Mouse (Mus musculus) adrenal gland, postnatal 25 days (tissue): ENCODE measurements around the gene Atad2b. TPM values are rescaled to one million over a fixed set of nuclear protein-coding genes. Genes with fewer than 3 reads are reported as not detected.

ENCODE experiments used
- DNase-seq: peaks from one replicate; pipeline ENCODE4 v3.0.0; 2021; ENCODE audit warnings: mixed read lengths
- total RNA-seq: library from RNA; stranded (reverse); gene quantifications from 2 replicates; pipeline ENCODE4 v1.2.3, GENCODE M21; 2021

Atad2b gene
- total RNA-seq, 1 experiment from 2014 or later: 36.9 TPM

- DNase-seq: no peak
Observed at GRCm38 (mm10) chr12:5084714-5085113, 167.6 kb downstream of the Atad2b start.

GRCm38 (mm10) chr12:5087787-5088519 is 170.8 kb downstream of the Atad2b start:
- DNase-seq: no peak

GRCm38 (mm10) chr12:5088639-5089038 is 171.5 kb downstream of the Atad2b start:
- no peak for DNase-seq

Other genes starting within 250 kb of the Atad2b start
- 0.38 and 0.49 TPM in 2 replicates for gene Fam228a, start 178.9 kb upstream of the Atad2b start, total RNA-seq
- 1.1 and 4.0 TPM in 2 replicates for gene Pfn4, start 148.3 kb upstream of the Atad2b start, total RNA-seq
- gene Fam228b, start 148.1 kb upstream of the Atad2b start, total RNA-seq: 4.7 and 9.2 TPM in 2 replicates
- 102 and 110 TPM in 2 replicates for gene Sf3b6, start 99.8 kb upstream of the Atad2b start, total RNA-seq
- gene Fkbp1b, start 75.8 kb upstream of the Atad2b start, total RNA-seq: 5.6 and 7.2 TPM in 2 replicates
- gene Wdcp, start 74.0 kb upstream of the Atad2b start, total RNA-seq: 8.6 and 11.4 TPM in 2 replicates
- gene Mfsd2b, start 43.0 kb upstream of the Atad2b start, total RNA-seq: 0.64 and 1.2 TPM in 2 replicates
- gene Ubxn2a, start 9.6 kb upstream of the Atad2b start, total RNA-seq: 38.3 and 43.2 TPM in 2 replicates